ENCODE assay signal across 7 mouse cellular contexts in genomic region chr11:106999151-106999948, GRCm38 (mm10). TPM values are rescaled to one million over a fixed set of nuclear protein-coding genes. Genes with fewer than 3 reads are reported as not detected.
A peak's percentile ranks its signal among the peaks of the same experiment; 100 is the strongest.
DNase-seq lines count a peak whose midpoint lies in the region; ATAC-seq lines count a peak whose summit lies in the region.

Kpna2 (minus strand) TSS chr11:106999541.

- peak within 1 kb of the TSS; percentile 66 for H3K4me2 ChIP-seq in midbrain, embryonic 13.5 days (replicated peaks)

- peak within 1 kb of the TSS; percentile 100 for H3K4me3 ChIP-seq in embryonic facial prominence, embryonic 10.5 days
- H3K4me3 ChIP-seq in limb, embryonic 10.5 days, result peak within 1 kb of the TSS; percentile 98
- peak within 1 kb of the TSS; percentile 100 for H3K4me3 ChIP-seq in midbrain, embryonic 13.5 days (replicated peaks)

- peak within 1 kb of the TSS; percentile 99 for H3K27ac ChIP-seq in embryonic facial prominence, embryonic 10.5 days (replicated peaks)
- peak within 1 kb of the TSS; percentile 98 for H3K27ac ChIP-seq in limb, embryonic 10.5 days
- peak within 1 kb of the TSS; percentile 84 for H3K27ac ChIP-seq in midbrain, embryonic 13.5 days

- peaks cover 35% of the 10 kb centered on the region for H3K4me1 ChIP-seq in embryonic facial prominence, embryonic 10.5 days
- H3K4me1 ChIP-seq in limb, embryonic 10.5 days, result peaks cover 16% of the 10 kb centered on the region
- H3K4me1 ChIP-seq in midbrain, embryonic 13.5 days (replicated peaks), result peaks cover 18% of the 10 kb centered on the region

- peak; percentile 93 for DNase-seq in adrenal gland, postnatal 10 days
- DNase-seq in embryonic facial prominence, embryonic 10.5 days (ENCODE audit: low spot score), result peak; percentile 93
- DNase-seq in kidney, adult 11 months, result peak; percentile 92
- peak; percentile 94 for DNase-seq in limb, embryonic 10.5 days (ENCODE audit: low spot score)
- peak; percentile 83 for DNase-seq in spleen, adult 12 weeks (ENCODE audit: low spot score)

- peaks cover 36% of the 10 kb centered on the region for H3K36me3 ChIP-seq in embryonic facial prominence, embryonic 10.5 days (replicated peaks)
- peaks cover 35% of the 10 kb centered on the region for H3K36me3 ChIP-seq in limb, embryonic 10.5 days
- H3K36me3 ChIP-seq in midbrain, embryonic 13.5 days, result peaks cover 27% of the 10 kb centered on the region

- peak; percentile 93 for ATAC-seq in granulocyte monocyte progenitor cell, adult 5-6 weeks (replicated peaks; ENCODE audit: poor library complexity, severe bottlenecking)
- peak; percentile 96 for ATAC-seq in midbrain, embryonic 13.5 days

- whole genome bisulfite sequencing in embryonic facial prominence, embryonic 10.5 days, result under 1% methylated on average over 62 of the region's 62 CpGs
- WGBS in limb, embryonic 10.5 days, result under 1% methylated on average over 62 of the region's 62 CpGs
- WGBS in midbrain, embryonic 13.5 days, result 1% methylated on average over 60 of the region's 62 CpGs

- no peaks in the 10 kb centered on the region for H3K27me3 ChIP-seq in embryonic facial prominence, embryonic 10.5 days (replicated peaks; ENCODE audit: low read depth, poor library complexity, severe bottlenecking)
- H3K27me3 ChIP-seq in limb, embryonic 10.5 days (ENCODE audit: low read depth, poor library complexity, severe bottlenecking), result no peaks in the 10 kb centered on the region
- no peaks in the 10 kb centered on the region for H3K27me3 ChIP-seq in midbrain, embryonic 13.5 days

- peak within 1 kb of the TSS; percentile 90 for H3K9ac ChIP-seq in midbrain, embryonic 13.5 days (replicated peaks)

- H3K9me3 ChIP-seq in embryonic facial prominence, embryonic 10.5 days, result no peaks in the 10 kb centered on the region
- H3K9me3 ChIP-seq in limb, embryonic 10.5 days (replicated peaks), result no peaks in the 10 kb centered on the region
- no peaks in the 10 kb centered on the region for H3K9me3 ChIP-seq in midbrain, embryonic 13.5 days

RNA-seq across cellular contexts. Expression of gene Kpna2, which starts in this region (rescaled TPM):
- 10 to 100 TPM; 45.3 to 46.7 TPM for total RNA-seq in adrenal gland, postnatal 10 days (2021)
- 631 and 685 TPM in 2 replicates for polyA plus RNA-seq in embryonic facial prominence, embryonic 10.5 days (2016; fragmentation: Nextera tagmentation; extraction: Ambion mirVana)
- total RNA-seq in granulocyte monocyte progenitor cell, adult 5-6 weeks (2014; fragmentation: Nextera tagmentation), result 103 and 134 TPM in 2 replicates
- total RNA-seq in granulocyte monocyte progenitor cell, adult 5-6 weeks (2017), result 261 and 287 TPM in 2 replicates
- 635 and 653 TPM in 2 replicates for polyA plus RNA-seq in limb, embryonic 10.5 days (2016; fragmentation: Nextera tagmentation; extraction: Ambion mirVana)
- polyA plus RNA-seq in midbrain, embryonic 13.5 days (2015; fragmentation: Nextera tagmentation; extraction: Ambion mirVana), result 288 and 305 TPM in 2 replicates

Comparison
In these comparisons a context has a peak if more than half of its experiments do, and no peak if none do; other contexts are left out.
1. Peak in every context shown above with its lines: DNase-seq, ATAC-seq, H3K4me3 ChIP-seq and H3K27ac ChIP-seq.